Mouse (Mus musculus) olfactory bulb, adult 2 months (tissue): ENCODE data around the gene Id1. TPM values are rescaled to one million over a fixed set of nuclear protein-coding genes. Genes with fewer than 3 reads are reported as not detected.

Experiments used
- H3K27ac ChIP-seq: fragments of 200-500 bp; 2 replicates; pipeline ENCODE4 v1.5.1; 2012; ENCODE audit warnings: low read depth, low read length; ENCODE audit not compliant: insufficient read depth
- H3K4me1 ChIP-seq: fragments of 200-500 bp; 2 replicates; pipeline ENCODE4 v1.6.1; 2012; ENCODE audit warnings: low read length; ENCODE audit not compliant: control insufficient read depth, insufficient read depth
- H3K4me3 ChIP-seq: fragments of 200-500 bp; 2 replicates; pipeline ENCODE4 v1.5.1; 2012; ENCODE audit warnings: mild to moderate bottlenecking, low read depth, low read length, moderate library complexity; ENCODE audit not compliant: insufficient read depth
- CTCF ChIP-seq: fragments of 200-500 bp; IDR thresholded peaks from 2 replicates; pipeline ENCODE4 v1.5.1; 2012; ENCODE audit warnings: low read depth, mild to moderate bottlenecking, low read length, moderate library complexity; ENCODE audit not compliant: insufficient read depth
- POLR2A ChIP-seq: fragments of 200-500 bp; IDR thresholded peaks from 2 replicates; pipeline ENCODE4 v1.6.1; 2012; ENCODE audit warnings: mild to moderate bottlenecking, low read depth, low read length, moderate library complexity; ENCODE audit not compliant: insufficient read depth
- WGBS: fragments of 180-500 bp; shearing (Covaris S2); methylation state at CpG from one replicate; pipeline ENCODE4 v1.1.7; 2018; 5-methylcytosine and 5-hydroxymethylcytosine counted together
- polyA plus RNA-seq: library from polyadenylated mRNA; stranded (reverse); fragments of >200 nt; gene quantifications from 2 replicates; pipeline ENCODE4 v1.2.4, GENCODE M21; 2012; ENCODE audit warnings: low replicate concordance; ENCODE audit not compliant: missing spikeins, insufficient read depth, insufficient read length

The Id1 gene
- not detected in 2 replicates for polyA plus RNA-seq

GRCm38 (mm10) chr2:152736090-152736601 is at the start of gene Id1:
TSS of gene Id1 (plus strand) at chr2:152736251.
- under 1% methylated on average over 28 of the region's 28 CpGs for whole genome bisulfite sequencing
- peaks cover 30% of the 10 kb centered on the region for H3K4me1 ChIP-seq

GRCm38 (mm10) chr2:152686399-152686798 is 49.7 kb upstream of the Id1 start:
- H3K27ac ChIP-seq, result peak overlapping the region; percentile 23; the same call in 1 of the 2 replicates
- TF ChIP-seq CTCF, result no peak
- no peak for TF ChIP-seq POLR2A
- H3K4me1 ChIP-seq, result no peaks in the 10 kb centered on the region
- WGBS, result 54% methylated on average over 12 of the region's 12 CpGs
- no peak overlapping the region for H3K4me3 ChIP-seq

More at GRCm38 (mm10) chr2:152736090-152736601, at the start of gene Id1:
- TF ChIP-seq CTCF (no peak), POLR2A (0 out of 2 replicates have a peak, but pooled peaks have one; percentile 48)
- peak within 1 kb of the TSS; percentile 7 for H3K27ac ChIP-seq
- peak within 1 kb of the TSS; percentile 38 for H3K4me3 ChIP-seq

- peak within 1 kb of the TSS; percentile 53 for H3K4me3 ChIP-seq
- H3K4me1 ChIP-seq, result no peaks in the 10 kb centered on the region
- TF ChIP-seq POLR2A (no peak), CTCF (no peak)
- peak within 1 kb of the TSS; percentile 42 for H3K27ac ChIP-seq
- WGBS, result 53% methylated on average over 45 of the region's 45 CpGs
Measured at GRCm38 (mm10) chr2:152686806-152687267, 49.2 kb upstream of the Id1 start, which contains the start of gene Mcts2. TSS of gene Mcts2 (plus strand) at chr2:152687035.

- 63% methylated on average over 7 of the region's 7 CpGs for WGBS
- H3K27ac ChIP-seq, result no peak overlapping the region
- TF ChIP-seq CTCF, result no peak
- no peak for TF ChIP-seq POLR2A
- peaks cover 9% of the 10 kb centered on the region for H3K4me1 ChIP-seq
- H3K4me3 ChIP-seq, result no peak overlapping the region
Measured at GRCm38 (mm10) chr2:152691564-152692217, 44.4 kb upstream of the Id1 start.

GRCm38 (mm10) chr2:152693233-152693632 is 42.8 kb upstream of the Id1 start:
- Histone ChIP-seq H3K27ac (peak overlapping the region; percentile 7; the same call in 1 of the 2 replicates), H3K4me3 (peak overlapping the region; percentile 30; the same call in 1 of the 2 replicates), H3K4me1 (peaks cover 9% of the 10 kb centered on the region)
- WGBS, result 12% methylated on average over 9 of the region's 9 CpGs
- TF ChIP-seq POLR2A (no peak), CTCF (peak; percentile 79)

- Histone ChIP-seq H3K27ac (peak overlapping the region; percentile 7; the same call in 1 of the 2 replicates), H3K4me1 (peaks cover 9% of the 10 kb centered on the region), H3K4me3 (peak overlapping the region; percentile 30; the same call in 1 of the 2 replicates)
- no peak for TF ChIP-seq POLR2A
- WGBS, result 88% methylated on average over 13 of the region's 13 CpGs
Measured at GRCm38 (mm10) chr2:152693735-152694134, 42.3 kb upstream of the Id1 start.

- TF ChIP-seq POLR2A (no peak), CTCF (no peak)
- Histone ChIP-seq H3K4me3 (no peak overlapping the region), H3K27ac (no peak overlapping the region), H3K4me1 (peaks cover 9% of the 10 kb centered on the region)
- WGBS, result 62% methylated on average over 7 of the region's 7 CpGs
Measured at GRCm38 (mm10) chr2:152694708-152695107, 41.3 kb upstream of the Id1 start.

- TF ChIP-seq CTCF (no peak), POLR2A (no peak)
- Histone ChIP-seq H3K4me3 (no peak overlapping the region), H3K4me1 (peaks cover 14% of the 10 kb centered on the region), H3K27ac (no peak overlapping the region)
- 60% methylated on average over 10 of the region's 10 CpGs for WGBS
Measured at GRCm38 (mm10) chr2:152696016-152696415, 40.0 kb upstream of the Id1 start.

GRCm38 (mm10) chr2:152696476-152697164 is 39.4 kb upstream of the Id1 start:
- peak overlapping the region; percentile 18; the same call in 1 of the 2 replicates for H3K27ac ChIP-seq
- 38% methylated on average over 20 of the region's 20 CpGs for WGBS
- H3K4me1 ChIP-seq, result peaks cover 14% of the 10 kb centered on the region
- TF ChIP-seq CTCF (peak; percentile 97), POLR2A (no peak)
- no peak overlapping the region for H3K4me3 ChIP-seq
